Mouse (Mus musculus) telencephalon, adult 2 months (tissue): ENCODE data around the gene Zc3h12d.
A peak's percentile ranks its signal among the peaks of the same experiment; 100 is the strongest.
"Not testable (repeated sequence)": the region's sequence is repeated elsewhere in the genome, so short reads cannot be mapped to it uniquely, and the experiment has no call there.

Experiments used
- DNase-seq: peaks from one replicate; pipeline ENCODE4 v3.0.0-alpha.2; 2011; ENCODE audit warnings: low read depth, low spot score

The Zc3h12d gene

DNA sequence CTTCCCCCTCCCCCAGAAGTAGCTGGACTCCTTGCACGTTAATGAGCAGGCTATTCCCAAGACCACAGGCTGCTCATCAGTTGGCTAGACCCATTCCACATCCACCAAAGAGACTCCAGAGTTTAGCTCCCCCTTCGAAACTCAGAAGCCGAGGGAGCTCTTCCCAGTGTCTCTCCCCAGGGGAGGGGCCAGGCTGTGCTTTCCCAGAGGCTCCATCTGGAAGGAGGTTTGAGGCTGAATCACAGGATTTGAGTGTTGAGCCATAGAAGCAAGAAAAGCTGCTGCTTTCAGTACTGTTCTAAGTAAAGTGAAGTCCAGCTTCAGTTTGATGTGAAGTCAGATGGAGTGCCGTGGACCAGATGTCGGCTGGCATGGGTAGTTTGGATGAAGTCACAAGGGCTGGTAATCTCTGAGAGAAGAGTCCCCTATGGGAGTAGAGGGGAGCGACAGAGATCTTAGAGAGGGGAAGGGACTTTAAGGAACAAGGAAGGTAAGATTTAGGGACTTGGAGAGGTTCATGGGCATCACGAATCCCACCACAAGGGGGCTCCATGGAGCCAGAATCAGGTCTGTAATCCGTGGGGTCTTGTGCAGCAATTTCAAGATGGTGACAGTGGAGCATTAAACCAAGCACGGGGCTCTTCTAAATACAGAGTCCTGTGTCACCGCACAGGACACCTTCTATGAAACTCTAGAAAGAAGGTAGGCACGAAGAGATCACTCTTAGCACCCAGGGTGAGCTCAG, 38.5 kb downstream of the Zc3h12d start:
- peak; percentile 44 for DNase-seq

DNA sequence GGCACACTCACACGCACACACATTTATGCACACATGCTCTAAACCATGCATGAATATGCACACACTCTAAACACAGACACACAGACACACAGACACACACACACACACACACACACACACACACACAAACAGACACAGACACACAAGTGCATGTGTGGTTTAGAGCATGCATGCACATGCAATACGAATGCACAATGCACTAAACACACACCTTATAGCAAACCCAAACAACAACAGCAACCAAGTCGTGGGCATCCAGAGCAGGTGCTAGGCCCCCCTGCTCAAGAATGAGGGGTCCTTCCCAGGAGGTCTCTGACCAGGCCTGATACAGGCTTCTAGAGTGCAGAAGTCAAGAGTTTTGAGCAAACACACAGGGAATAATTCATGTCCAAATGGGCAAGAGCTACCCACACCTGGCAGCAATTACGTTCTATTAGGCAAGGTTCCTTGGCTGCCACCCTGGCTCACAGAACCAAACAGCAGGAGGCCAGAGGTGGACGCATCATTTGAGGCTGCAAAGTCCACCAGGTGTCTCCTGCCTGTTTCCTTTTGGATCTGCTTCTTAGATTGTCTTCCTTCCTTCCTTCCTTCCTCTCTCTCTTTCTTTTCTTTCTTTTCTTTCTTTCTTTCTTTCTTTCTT, 39.2 kb downstream of the Zc3h12d start:
- DNase-seq = no peak

DNA sequence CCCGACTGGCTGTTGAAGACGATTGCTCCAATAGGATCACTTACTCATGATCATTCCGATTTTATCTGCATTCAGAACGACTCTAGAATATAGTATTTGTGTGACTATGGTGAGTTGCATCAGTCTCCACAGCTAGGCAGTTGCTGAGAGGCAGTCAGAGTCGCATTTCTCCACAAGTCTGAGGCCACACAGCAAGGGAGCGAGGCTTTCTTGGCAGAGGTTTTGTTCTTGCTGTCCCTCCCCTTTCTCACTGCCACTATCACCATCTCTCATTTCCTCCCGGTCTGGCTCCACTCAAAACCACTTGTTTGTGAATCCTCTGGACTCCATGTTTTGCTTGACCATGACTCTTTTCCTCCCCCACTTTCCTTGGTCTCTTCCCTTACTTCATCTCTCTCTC, 41.9 kb downstream of the Zc3h12d start:
- no peak for DNase-seq

DNA sequence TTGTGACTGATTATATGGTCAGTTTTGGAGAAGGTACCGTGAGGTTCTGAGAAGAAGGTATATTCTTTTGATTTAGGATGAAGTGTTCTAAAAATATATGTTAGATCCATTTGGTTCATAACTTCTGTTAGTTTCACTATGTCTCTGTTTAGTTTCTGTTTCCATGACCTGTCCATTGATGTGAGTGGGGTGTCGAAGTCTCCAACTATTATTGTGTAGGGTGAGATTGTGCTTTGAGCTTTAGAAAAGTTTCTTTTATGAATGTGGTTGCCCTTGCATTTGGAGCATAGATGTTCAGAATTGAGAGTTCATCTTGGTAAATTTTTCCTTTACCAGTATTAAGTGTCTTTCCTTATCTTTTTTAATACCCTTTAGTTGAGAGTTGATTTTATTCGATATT, 48.0 kb downstream of the Zc3h12d start:
- not testable (repeated sequence) for DNase-seq

DNA sequence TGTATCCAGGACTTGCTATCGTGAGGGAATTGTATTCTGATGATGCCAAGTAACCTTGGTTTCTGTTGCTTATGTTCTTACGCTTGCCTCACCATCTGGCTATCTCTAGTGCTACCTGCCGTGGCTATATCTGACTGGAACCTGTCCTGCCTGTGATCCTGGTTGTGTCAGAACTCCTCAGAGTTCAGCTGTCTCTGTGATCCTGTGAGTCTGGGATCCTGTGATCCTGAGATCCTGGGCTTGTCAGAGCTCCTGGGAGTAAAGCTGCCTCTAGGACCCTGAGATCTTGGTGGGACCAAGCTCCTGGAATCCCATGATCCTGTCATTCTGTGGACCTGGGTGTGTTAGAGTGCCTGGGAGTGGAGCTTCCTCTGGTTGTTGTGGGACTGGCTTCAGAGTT, 49.7 kb downstream of the Zc3h12d start:
- DNase-seq = no peak

DNA sequence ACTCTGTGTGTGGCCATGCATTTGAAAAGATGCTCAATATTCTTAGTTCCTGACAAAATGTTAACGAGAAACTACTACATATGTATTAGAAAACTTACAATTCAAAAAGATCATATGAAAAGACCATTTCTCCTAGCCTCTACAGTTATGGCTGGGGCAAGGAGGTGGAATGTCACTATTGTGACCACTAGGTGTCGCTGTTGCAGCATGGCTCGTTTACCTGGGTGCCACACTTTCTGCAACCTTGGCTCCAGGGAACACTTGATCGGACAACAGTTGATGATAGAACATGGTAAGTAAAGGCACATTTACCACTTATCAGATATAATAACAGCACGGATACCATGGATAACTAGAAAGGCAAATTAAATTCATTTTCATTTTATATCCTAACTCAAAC, 51.3 kb downstream of the Zc3h12d start:
- DNase-seq = peak; percentile 19

DNA sequence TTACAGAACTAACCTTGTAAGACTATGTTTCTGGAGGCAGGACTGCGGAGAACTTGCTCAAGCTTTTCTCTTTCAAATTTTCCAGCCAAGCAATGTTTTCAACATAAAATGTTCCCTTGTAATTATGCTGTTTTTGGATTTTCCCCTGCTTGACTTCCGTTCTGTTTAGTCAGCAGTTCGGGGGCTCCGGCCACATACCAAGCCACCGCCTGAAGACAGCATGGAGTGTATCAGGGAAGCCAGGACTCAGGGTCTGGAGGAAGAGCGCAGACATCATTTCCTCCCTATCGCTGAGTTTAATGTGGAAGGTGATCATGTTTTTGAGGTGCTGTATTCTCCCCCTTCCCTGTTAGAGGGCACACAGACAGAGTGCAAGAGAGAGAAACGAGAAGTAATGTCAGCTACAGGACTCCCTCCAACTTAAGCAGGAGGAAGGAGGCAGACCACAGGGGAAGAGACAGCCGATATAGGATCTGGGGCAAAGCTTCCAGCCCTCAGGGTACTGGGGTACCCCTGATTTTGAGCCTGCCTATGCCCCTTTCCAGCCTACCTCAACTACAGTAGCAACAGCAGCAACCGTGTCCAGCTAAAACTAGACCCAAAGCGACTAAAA, 56.1 kb downstream of the Zc3h12d start:
- no peak for DNase-seq

DNA sequence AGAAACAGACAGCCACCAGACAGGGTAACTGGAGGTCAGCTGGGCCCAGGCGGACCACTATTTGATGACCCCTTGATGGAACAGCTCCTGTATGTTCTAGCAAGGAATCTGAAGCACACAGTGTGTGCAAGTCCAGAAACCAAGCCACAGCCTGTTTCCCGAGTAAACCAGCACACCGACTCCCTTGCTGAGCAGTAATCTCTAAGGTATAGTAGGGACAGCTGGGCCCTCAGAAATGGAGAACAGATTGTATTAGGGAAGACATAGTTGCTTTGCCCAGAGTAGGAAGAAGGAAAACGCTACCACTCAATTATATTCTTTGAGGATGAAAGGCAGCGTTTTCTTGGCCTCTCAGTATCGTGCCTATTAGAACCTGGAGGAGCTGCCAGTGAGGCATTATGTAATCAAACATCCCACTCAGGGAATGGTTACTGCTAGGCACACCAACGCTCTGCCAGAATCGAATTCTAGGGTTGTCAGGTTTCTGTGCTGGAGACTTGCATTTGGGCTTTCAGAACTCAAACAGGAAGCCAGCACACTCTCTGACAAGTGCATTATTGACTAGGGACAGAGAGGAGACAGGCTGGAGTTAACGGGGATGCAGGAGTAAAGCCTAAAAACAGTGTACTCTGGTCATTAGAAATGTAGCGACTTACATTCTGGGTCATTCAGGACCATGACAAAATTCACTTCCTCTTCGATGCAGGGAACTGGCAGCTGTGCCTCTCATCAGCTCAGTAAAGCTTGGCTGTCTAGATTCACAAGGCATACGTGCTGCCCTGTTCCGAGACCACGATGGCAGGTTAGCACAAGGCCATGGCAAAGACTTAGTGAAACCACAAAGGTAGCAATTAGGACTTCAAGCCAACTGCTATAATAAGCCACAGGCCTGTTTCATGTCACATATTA, 68.7 kb downstream of the Zc3h12d start:
- DNase-seq = peak; percentile 85

DNA sequence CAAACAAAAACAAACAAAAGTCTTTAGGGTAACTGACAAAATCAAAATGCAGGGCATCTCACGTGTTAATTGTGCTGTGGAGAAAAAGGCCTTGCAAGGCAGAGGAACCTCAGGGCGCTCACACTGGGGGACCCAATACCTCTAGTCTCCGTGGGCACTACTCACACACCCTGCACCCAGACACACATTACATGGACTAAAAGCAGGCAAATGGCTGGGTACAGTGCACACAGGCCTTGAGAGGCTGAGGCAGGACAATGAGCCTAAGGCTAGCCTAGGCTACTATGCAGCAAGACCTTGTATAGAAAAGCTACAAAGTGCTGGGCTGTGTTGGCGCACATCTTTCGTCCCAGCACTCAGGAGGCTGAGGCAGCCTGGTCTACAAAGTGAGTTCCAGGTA, 71.9 kb downstream of the Zc3h12d start:
- DNase-seq = no peak

DNA sequence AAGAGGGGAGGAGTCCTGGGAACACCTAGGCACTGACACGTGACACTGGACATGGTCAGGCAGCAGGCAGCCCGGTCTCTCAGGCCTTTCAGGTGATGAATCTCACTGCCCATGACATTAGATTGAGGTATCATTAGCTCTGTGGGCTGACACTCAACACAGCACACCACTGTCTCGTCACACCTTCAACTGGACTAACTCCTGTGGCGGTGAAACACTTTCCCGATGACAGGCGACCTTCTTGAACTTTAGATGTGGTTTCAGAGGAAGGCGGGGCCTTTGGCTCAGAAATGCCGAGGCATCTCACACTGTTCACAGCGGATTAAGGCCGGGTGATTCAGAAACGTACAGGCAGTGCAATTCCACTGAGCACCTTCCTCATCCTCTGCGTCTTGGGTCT, 74.9 kb downstream of the Zc3h12d start:
- DNase-seq = no peak

DNA sequence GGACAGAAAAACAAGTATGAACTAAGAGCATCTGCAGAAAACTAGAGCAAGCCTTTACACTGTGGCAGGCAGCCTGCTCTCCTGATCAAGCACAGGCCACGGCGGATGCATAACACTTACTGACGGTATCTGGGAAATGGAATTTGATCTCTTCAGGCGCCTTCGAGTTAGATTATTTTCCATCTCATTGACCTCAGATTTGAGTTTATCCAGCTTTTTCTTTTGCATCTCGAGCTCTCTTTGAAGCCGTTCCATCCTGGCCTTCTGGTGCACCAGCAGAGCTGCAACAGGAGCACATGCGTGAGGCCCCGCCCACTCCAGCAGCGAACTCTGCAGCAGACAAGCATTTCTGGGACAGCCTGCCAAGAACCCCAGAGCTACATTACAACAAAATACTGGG, 79.0 kb downstream of the Zc3h12d start:
- DNase-seq = no peak
